Mouse (Mus musculus) leukemia stem cell, adult 10-12 weeks (primary cell): Measurements from ENCODE around the gene Gclm. TPM values are rescaled to one million over a fixed set of nuclear protein-coding genes. Genes with fewer than 3 reads are reported as not detected.

ENCODE experiments used
- polyA plus RNA-seq: library from polyadenylated mRNA; stranded (reverse); fragments of >175 nt; gene quantifications from 2 replicates; pipeline ENCODE4 v1.2.3, GENCODE M21; 2012; ENCODE audit warnings: low replicate concordance

Gene Gclm
- 552 and 626 TPM in 2 replicates for polyA plus RNA-seq

GRCm38 (mm10) chr3:122245215-122245877 is at the start of gene Gclm:
Gene Gclm (plus strand): TSS chr3:122245557.

GRCm38 (mm10) chr3:122274241-122275024 is 29.1 kb downstream of the Gclm start, which contains the start of gene Dnttip2:
Gene Dnttip2 (plus strand): TSS chr3:122274388.

GRCm38 (mm10) chr3:122293954-122294850 is 48.8 kb downstream of the Gclm start, which contains the start of gene Bcar3:
Gene Bcar3 (plus strand): TSS chr3:122294136.

Other genes with a start within 250 kb of the Gclm start
- 0.77 TPM in 1 of 2 replicates, not detected in the other for gene Abca4, start 201.1 kb upstream of the Gclm start, polyA plus RNA-seq
- 2.0 and 6.3 TPM in 2 replicates for gene Dnttip2, start 28.8 kb downstream of the Gclm start, polyA plus RNA-seq
- 40.2 and 98.1 TPM in 2 replicates for gene Bcar3, start 48.6 kb downstream of the Gclm start, polyA plus RNA-seq